Mouse (Mus musculus) brown adipose tissue, adult 24 weeks (tissue): ENCODE measurements around the gene Tgif2. TPM values are rescaled to one million over a fixed set of nuclear protein-coding genes. Genes with fewer than 3 reads are reported as not detected.
"Not testable (repeated sequence)": the region's sequence is repeated elsewhere in the genome, so short reads cannot be mapped to it uniquely, and the experiment has no call there.

Experiments used
- H3K27ac ChIP-seq: fragments of 200-500 bp; replicated peaks from 2 replicates; pipeline ENCODE4 v1.5.1; 2012; ENCODE audit warnings: low read depth, mild to moderate bottlenecking, low read length
- H3K4me1 ChIP-seq: fragments of 200-500 bp; 2 replicates; pipeline ENCODE4 v1.6.1; 2012; ENCODE audit warnings: low read length, mixed read lengths; ENCODE audit not compliant: control insufficient read depth, insufficient read depth, insufficient read length
- H3K4me3 ChIP-seq: fragments of 200-500 bp; 2 replicates; pipeline ENCODE4 v1.5.1; 2012; ENCODE audit warnings: low read depth, mild to moderate bottlenecking, low read length, moderate library complexity; ENCODE audit not compliant: insufficient read depth
- polyA plus RNA-seq: library from polyadenylated mRNA; stranded (reverse); fragments of >200 nt; gene quantifications from 2 replicates; pipeline ENCODE4 v1.2.4, GENCODE M21; 2012; ENCODE audit not compliant: missing spikeins, insufficient read depth, insufficient read length

Tgif2 gene
- polyA plus RNA-seq, 1 experiment = not detected

- Histone ChIP-seq H3K27ac (no peak overlapping the region), H3K4me1 (peaks cover 4% of the 10 kb centered on the region), H3K4me3 (no peak overlapping the region)
Observed at GRCm38 (mm10) chr2:156901883-156902282, 62.1 kb downstream of the Tgif2 start.

- not testable (repeated sequence) for H3K4me1 ChIP-seq, H3K27ac ChIP-seq
Observed at GRCm38 (mm10) chr2:156902411-156902810, 62.6 kb downstream of the Tgif2 start.

DNA sequence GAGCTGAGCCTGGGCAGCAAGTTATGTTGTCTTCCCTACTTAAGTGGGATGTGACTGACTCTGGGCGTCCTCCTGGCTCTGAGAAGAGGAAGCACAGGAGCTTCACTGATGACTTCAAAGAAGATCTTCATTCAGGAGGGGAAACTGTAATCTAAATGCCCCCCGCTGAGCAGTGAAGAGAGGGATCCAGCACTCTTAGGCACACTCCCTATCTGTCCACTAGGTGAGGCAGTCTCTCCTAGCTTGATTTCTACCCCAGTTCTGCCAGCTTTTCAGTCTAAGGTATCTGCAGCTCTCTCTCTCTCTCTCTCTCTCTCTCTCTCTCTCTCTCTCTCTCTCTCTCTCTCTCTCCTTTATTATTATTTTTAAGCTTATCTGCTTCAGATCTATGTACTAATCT lies 63.6 kb downstream of the Tgif2 start:
- H3K27ac ChIP-seq = no peak overlapping the region
- peaks cover 3% of the 10 kb centered on the region for H3K4me1 ChIP-seq
- no peak overlapping the region for H3K4me3 ChIP-seq

More at GRCm38 (mm10) chr2:156902411-156902810, 62.6 kb downstream of the Tgif2 start:
- H3K4me3 ChIP-seq = not testable (repeated sequence)

Other genes starting within 250 kb of the Tgif2 start
- 27.5 and 39.8 TPM in 2 replicates for gene Dlgap4, start 226.3 kb upstream of the Tgif2 start, polyA plus RNA-seq
- 35.0 and 37.1 TPM in 2 replicates for gene Myl9, start 64.6 kb upstream of the Tgif2 start, polyA plus RNA-seq
- gene 4930518I15Rik, start 17.9 kb downstream of the Tgif2 start, polyA plus RNA-seq = 0.83 and 1.3 TPM in 2 replicates
- 285 and 371 TPM in 2 replicates for gene Rab5if, start 23.1 kb downstream of the Tgif2 start, polyA plus RNA-seq
- gene Sla2, start 47.2 kb downstream of the Tgif2 start, polyA plus RNA-seq = 0.42 TPM in 1 of 2 replicates, not detected in the other
- gene Ndrg3, start 152.0 kb downstream of the Tgif2 start, polyA plus RNA-seq = 97.6 and 181 TPM in 2 replicates
- 1.3 TPM in 1 of 2 replicates, not detected in the other for gene Dsn1, start 167.1 kb downstream of the Tgif2 start, polyA plus RNA-seq
- 6.0 and 6.9 TPM in 2 replicates for gene Soga1, start 239.2 kb downstream of the Tgif2 start, polyA plus RNA-seq
- gene Tldc2, start 247.0 kb downstream of the Tgif2 start, polyA plus RNA-seq = not detected in 2 replicates